Mouse (Mus musculus): ENCODE measurements around the gene St3gal4.

DNA sequence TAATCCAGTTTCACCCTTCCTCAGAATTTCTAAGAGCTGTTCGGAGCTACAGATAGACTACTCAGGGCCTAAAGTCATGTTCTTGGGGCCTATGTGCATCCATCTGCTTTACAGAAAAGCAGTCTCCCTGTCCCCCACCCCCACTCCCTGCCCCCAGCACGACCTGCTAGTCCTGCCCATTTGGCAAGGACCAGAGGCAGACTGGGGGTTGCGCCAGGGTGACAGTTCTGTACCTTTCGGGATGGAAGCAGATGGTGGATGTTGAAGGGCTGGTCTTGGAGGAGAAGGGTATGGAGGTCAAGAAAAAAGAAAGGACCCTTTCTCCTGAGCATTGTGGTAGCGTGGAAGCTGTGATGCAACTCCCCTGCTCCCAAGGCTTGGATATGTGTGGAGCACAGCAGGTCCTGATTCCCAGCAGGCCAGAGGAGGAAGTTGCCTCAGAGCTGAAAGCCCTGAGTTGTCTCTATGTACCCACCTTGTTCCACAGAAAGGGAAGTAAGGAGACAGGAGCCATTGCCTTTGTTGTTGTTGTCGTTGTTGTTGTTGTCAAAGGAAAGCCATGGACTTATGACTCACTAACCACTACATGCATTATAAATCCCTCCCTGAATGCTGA lies 91.6 kb downstream of the St3gal4 start:
- no peak for TF ChIP-seq CTCF (IDR thresholded peaks at IDR 0.05; ENCODE audit: control insufficient read depth, insufficient read depth, insufficient replicate concordance, low read depth, low read length)
- no peak for TF ChIP-seq POLR2A (IDR thresholded peaks at IDR 0.05; ENCODE audit: control insufficient read depth, low read depth, low read length)

Measured in testis, adult 2 months (tissue).